Mouse (Mus musculus): ENCODE results near the gene Synm. TPM values are rescaled to one million over a fixed set of nuclear protein-coding genes. Genes with fewer than 3 reads are reported as not detected.

Synm gene
- total RNA-seq, 1 experiment: 2.1 TPM

DNA sequence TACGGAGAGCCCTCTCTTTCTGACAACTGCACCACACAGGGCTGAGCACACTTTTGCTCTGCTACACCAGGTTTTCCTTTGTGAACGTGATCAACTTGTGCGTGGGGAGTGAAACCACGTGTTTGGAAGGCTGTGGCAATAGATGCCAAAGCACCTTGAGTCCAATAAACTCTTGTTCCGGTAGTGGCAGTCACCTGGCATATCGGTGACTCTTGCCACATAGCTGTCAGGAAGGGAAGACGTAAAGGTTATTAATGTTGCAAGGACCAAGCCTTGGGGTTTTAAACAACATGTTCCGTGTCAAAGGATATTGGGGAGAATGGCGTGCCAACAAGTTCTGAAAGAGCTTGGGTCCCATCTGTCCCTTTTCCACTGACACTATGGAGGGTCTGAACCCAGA lies 12.7 kb upstream of the Synm start:
- TF ChIP-seq MAFK (IDR thresholded peaks at IDR 0.05; ENCODE audit: insufficient read depth, low read depth, low read length) (no peak), ZNF384 (IDR thresholded peaks at IDR 0.05; ENCODE audit: low read depth, low read length) (no peak), CHD2 (IDR thresholded peaks at IDR 0.05; ENCODE audit: low read depth, low read length) (no peak), HCFC1 (IDR thresholded peaks at IDR 0.05; ENCODE audit: borderline replicate concordance, insufficient read depth, low read length) (no peak), ZC3H11A (IDR thresholded peaks at IDR 0.05; ENCODE audit: borderline replicate concordance, low read depth, low read length) (no peak)
- no peak for DNase-seq (ENCODE audit: low read depth, low spot score)
- no peaks in the 10 kb centered on the region for H3K9me3 ChIP-seq (ENCODE audit: control insufficient read depth, insufficient read depth, low read depth, low read length)
- H3K27ac ChIP-seq (ENCODE audit: insufficient read depth, low read depth, low read length, poor library complexity, severe bottlenecking): no peak overlapping the region
- H3K4me3 ChIP-seq (ENCODE audit: insufficient read depth in 1 of 2, low read depth in 1 of 2, low read length in 2 of 2, poor library complexity in 1 of 2, severe bottlenecking in 1 of 2): no peak overlapping the region
- in situ Hi-C loops (cut with MboI; ENCODE audit: low sequenced_read_pairs in 2 of 2, unreplicated experiment in 2 of 2): no loop called here
- H3K9ac ChIP-seq (ENCODE audit: insufficient read depth, low read depth, low read length, poor library complexity, severe bottlenecking): no peak overlapping the region
- no peaks in the 10 kb centered on the region for H3K4me1 ChIP-seq (ENCODE audit: control insufficient read depth in 2 of 2, insufficient read depth in 2 of 2, low read length in 2 of 2, poor library complexity in 1 of 2)
- H3K36me3 ChIP-seq (ENCODE audit: control insufficient read depth, insufficient read depth, low read length, poor library complexity, severe bottlenecking): no peaks in the 10 kb centered on the region

DNA sequence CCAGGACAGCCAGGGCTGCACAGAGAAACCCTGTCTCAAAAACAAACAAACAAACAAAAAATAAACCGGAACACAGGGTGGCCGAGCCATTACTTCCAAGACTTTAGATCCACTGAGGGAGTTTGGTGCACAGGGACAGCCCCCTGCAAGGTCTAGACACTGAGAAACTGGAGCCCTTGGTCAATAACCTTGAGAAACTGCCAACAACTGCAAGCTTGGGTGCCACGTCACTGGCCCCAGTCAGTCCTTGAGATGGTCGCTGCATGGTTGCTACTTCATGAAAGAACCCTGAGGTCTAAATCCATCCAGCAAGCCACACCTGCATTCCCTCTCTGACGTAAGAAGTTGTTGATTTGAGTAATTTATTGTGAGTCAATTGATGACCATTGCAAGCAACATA lies 9.9 kb upstream of the Synm start:
- H3K27ac ChIP-seq (ENCODE audit: insufficient read depth, low read depth, low read length, poor library complexity, severe bottlenecking): no peak overlapping the region
- no peak overlapping the region for H3K4me3 ChIP-seq (ENCODE audit: insufficient read depth in 1 of 2, low read depth in 1 of 2, low read length in 2 of 2, poor library complexity in 1 of 2, severe bottlenecking in 1 of 2)
- DNase-seq (ENCODE audit: low read depth, low spot score): no peak
- H3K36me3 ChIP-seq (ENCODE audit: control insufficient read depth, insufficient read depth, low read length, poor library complexity, severe bottlenecking): no peaks in the 10 kb centered on the region
- H3K4me1 ChIP-seq (ENCODE audit: control insufficient read depth in 2 of 2, insufficient read depth in 2 of 2, low read length in 2 of 2, poor library complexity in 1 of 2): no peaks in the 10 kb centered on the region
- H3K9me3 ChIP-seq (ENCODE audit: control insufficient read depth, insufficient read depth, low read depth, low read length): no peaks in the 10 kb centered on the region
- TF ChIP-seq CHD2 (IDR thresholded peaks at IDR 0.05; ENCODE audit: low read depth, low read length) (no peak), ZC3H11A (IDR thresholded peaks at IDR 0.05; ENCODE audit: borderline replicate concordance, low read depth, low read length) (no peak)
- in situ Hi-C loops (cut with MboI; ENCODE audit: low sequenced_read_pairs in 2 of 2, unreplicated experiment in 2 of 2): no loop called here
- H3K9ac ChIP-seq (ENCODE audit: insufficient read depth, low read depth, low read length, poor library complexity, severe bottlenecking): no peak overlapping the region

GRCm38 (mm10) chr7:67768125-67768524 lies 8.6 kb upstream of the Synm start:
- no peak overlapping the region for H3K4me3 ChIP-seq (ENCODE audit: insufficient read depth in 1 of 2, low read depth in 1 of 2, low read length in 2 of 2, poor library complexity in 1 of 2, severe bottlenecking in 1 of 2)
- in situ Hi-C loops (cut with MboI; ENCODE audit: low sequenced_read_pairs in 2 of 2, unreplicated experiment in 2 of 2): no loop called here
- H3K9ac ChIP-seq (ENCODE audit: insufficient read depth, low read depth, low read length, poor library complexity, severe bottlenecking): no peak overlapping the region
- TF ChIP-seq HCFC1 (IDR thresholded peaks at IDR 0.05; ENCODE audit: borderline replicate concordance, insufficient read depth, low read length) (no peak), MAFK (IDR thresholded peaks at IDR 0.05; ENCODE audit: insufficient read depth, low read depth, low read length) (no peak), CHD2 (IDR thresholded peaks at IDR 0.05; ENCODE audit: low read depth, low read length) (no peak), ZNF384 (IDR thresholded peaks at IDR 0.05; ENCODE audit: low read depth, low read length) (no peak), ZC3H11A (IDR thresholded peaks at IDR 0.05; ENCODE audit: borderline replicate concordance, low read depth, low read length) (no peak)
- H3K9me3 ChIP-seq (ENCODE audit: control insufficient read depth, insufficient read depth, low read depth, low read length): no peaks in the 10 kb centered on the region
- no peaks in the 10 kb centered on the region for H3K36me3 ChIP-seq (ENCODE audit: control insufficient read depth, insufficient read depth, low read length, poor library complexity, severe bottlenecking)
- no peak overlapping the region for H3K27ac ChIP-seq (ENCODE audit: insufficient read depth, low read depth, low read length, poor library complexity, severe bottlenecking)
- no peak for DNase-seq (ENCODE audit: low read depth, low spot score)
- H3K4me1 ChIP-seq (ENCODE audit: control insufficient read depth in 2 of 2, insufficient read depth in 2 of 2, low read length in 2 of 2, poor library complexity in 1 of 2): no peaks in the 10 kb centered on the region

DNA sequence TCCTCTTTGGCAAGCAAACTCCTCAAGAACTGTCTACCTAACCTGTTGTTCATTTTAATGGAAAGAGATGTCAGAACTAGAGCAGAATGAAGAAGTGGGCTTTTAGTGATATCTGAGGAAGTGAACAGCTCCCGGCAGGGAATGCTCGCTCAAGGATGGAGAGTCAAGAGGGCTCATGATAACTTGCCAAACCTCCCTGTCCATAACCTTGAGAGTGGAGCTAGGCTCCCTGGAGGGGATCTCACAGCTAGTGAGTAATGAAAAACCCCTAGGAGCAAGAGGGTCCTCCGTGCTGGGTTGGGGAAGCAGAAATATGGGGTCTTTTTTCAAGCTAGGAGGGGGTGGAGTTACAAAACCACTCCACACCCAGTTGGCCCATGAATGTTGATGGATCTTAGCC lies 4.1 kb upstream of the Synm start:
- in situ Hi-C loops (cut with MboI; ENCODE audit: low sequenced_read_pairs in 2 of 2, unreplicated experiment in 2 of 2): no loop called here
- DNase-seq (ENCODE audit: low read depth, low spot score): no peak
- H3K4me1 ChIP-seq (ENCODE audit: control insufficient read depth in 2 of 2, insufficient read depth in 2 of 2, low read length in 2 of 2, poor library complexity in 1 of 2): no peaks in the 10 kb centered on the region
- H3K36me3 ChIP-seq (ENCODE audit: control insufficient read depth, insufficient read depth, low read length, poor library complexity, severe bottlenecking): no peaks in the 10 kb centered on the region
- H3K4me3 ChIP-seq (ENCODE audit: insufficient read depth in 1 of 2, low read depth in 1 of 2, low read length in 2 of 2, poor library complexity in 1 of 2, severe bottlenecking in 1 of 2): no peak overlapping the region
- H3K9ac ChIP-seq (ENCODE audit: insufficient read depth, low read depth, low read length, poor library complexity, severe bottlenecking): no peak overlapping the region
- no peaks in the 10 kb centered on the region for H3K9me3 ChIP-seq (ENCODE audit: control insufficient read depth, insufficient read depth, low read depth, low read length)
- no peak overlapping the region for H3K27ac ChIP-seq (ENCODE audit: insufficient read depth, low read depth, low read length, poor library complexity, severe bottlenecking)
- no peak for TF ChIP-seq ZNF384 (IDR thresholded peaks at IDR 0.05; ENCODE audit: low read depth, low read length)
- TF ChIP-seq ZC3H11A (IDR thresholded peaks at IDR 0.05; ENCODE audit: borderline replicate concordance, low read depth, low read length): no peak
- TF ChIP-seq CHD2 (IDR thresholded peaks at IDR 0.05; ENCODE audit: low read depth, low read length): no peak
- TF ChIP-seq MAFK (IDR thresholded peaks at IDR 0.05; ENCODE audit: insufficient read depth, low read depth, low read length): no peak
- no peak for TF ChIP-seq HCFC1 (IDR thresholded peaks at IDR 0.05; ENCODE audit: borderline replicate concordance, insufficient read depth, low read length)
